Mouse (Mus musculus) forebrain, embryonic 16.5 days (tissue): ENCODE data around the gene Vmn1r122. TPM values are rescaled to one million over a fixed set of nuclear protein-coding genes. Genes with fewer than 3 reads are reported as not detected.
"Not testable (repeated sequence)": the region's sequence is repeated elsewhere in the genome, so short reads cannot be mapped to it uniquely, and the experiment has no call there.

Experiments
- ATAC-seq: fragments of 200-750 bp; cut with Nextera tagmentation; 2 replicates; pipeline ENCODE4 v1.8.0; 2017; ENCODE audit warnings: mild to moderate bottlenecking, moderate library complexity
- H3K27ac ChIP-seq: fragments of 300-500 bp; sonication (generic); 2 replicates; pipeline ENCODE4 v1.5.1; 2014; ENCODE audit warnings: low read length, control low read depth
- H3K27me3 ChIP-seq: fragments of 300-500 bp; sonication (generic); replicated peaks from 2 replicates; pipeline ENCODE4 v1.6.1; 2014; ENCODE audit warnings: low read length; ENCODE audit not compliant: control insufficient read depth, insufficient read depth
- H3K36me3 ChIP-seq: fragments of 300-500 bp; sonication (generic); 2 replicates; pipeline ENCODE4 v1.6.1; 2014; ENCODE audit not compliant: control insufficient read depth, insufficient read depth
- H3K4me1 ChIP-seq: fragments of 300-500 bp; sonication (generic); replicated peaks from 2 replicates; pipeline ENCODE4 v1.6.1; 2014; ENCODE audit warnings: low read length; ENCODE audit not compliant: control insufficient read depth, insufficient read depth
- H3K4me2 ChIP-seq: fragments of 300-500 bp; sonication (generic); 2 replicates; pipeline ENCODE4 v1.6.1; 2014; ENCODE audit warnings: mild to moderate bottlenecking, low read length, control low read depth
- H3K4me3 ChIP-seq: fragments of 300-500 bp; sonication (generic); replicated peaks from 2 replicates; pipeline ENCODE4 v1.5.1; 2014; ENCODE audit warnings: mild to moderate bottlenecking, low read length, control low read depth
- H3K9ac ChIP-seq: fragments of 300-500 bp; sonication (generic); replicated peaks from 2 replicates; pipeline ENCODE4 v1.6.1; 2014; ENCODE audit warnings: low read depth, low read length, control low read depth
- H3K9me3 ChIP-seq: fragments of 300-500 bp; sonication (generic); 2 replicates; pipeline ENCODE4 v1.6.1; 2016; ENCODE audit warnings: low read length; ENCODE audit not compliant: control insufficient read depth
- WGBS: fragments of 180-500 bp; shearing (Covaris S2); extraction: QIAGEN DNeasy Blood & Tissue Kit; methylation state at CpG from one replicate; pipeline ENCODE4 v1.1.7; 2014; 5-methylcytosine and 5-hydroxymethylcytosine counted together
- polyA plus RNA-seq: library from polyadenylated mRNA; unstranded; fragments of >200 nt; fragmentation: Nextera tagmentation; extraction: Ambion mirVana; gene quantifications from 2 replicates; pipeline ENCODE4 v1.2.1, GENCODE M21; 2015

The Vmn1r122 gene
- not detected in 2 replicates for polyA plus RNA-seq

GRCm38 (mm10) chr7:21134028-21134427, at the start of gene Vmn1r122:
TSS of gene Vmn1r122 (minus strand) at chr7:21134128.
- H3K4me3 ChIP-seq, H3K4me1 ChIP-seq, H3K27me3 ChIP-seq, H3K27ac ChIP-seq, H3K36me3 ChIP-seq, ATAC-seq, H3K9ac ChIP-seq, H3K9me3 ChIP-seq, H3K4me2 ChIP-seq: not testable (repeated sequence)
- WGBS: 55% methylated on average over 2 of the region's 3 CpGs

GRCm38 (mm10) chr7:21161885-21162284, 28.0 kb upstream of the Vmn1r122 start, which contains the start of gene Vmn1r123:
TSS of gene Vmn1r123 (plus strand) at chr7:21162185.
- not testable (repeated sequence) for H3K4me2 ChIP-seq, H3K9ac ChIP-seq, H3K9me3 ChIP-seq, H3K4me3 ChIP-seq, H3K4me1 ChIP-seq, H3K27ac ChIP-seq, H3K36me3 ChIP-seq, H3K27me3 ChIP-seq, ATAC-seq
- WGBS: 0% methylated on average over 1 of the region's 3 CpGs

GRCm38 (mm10) chr7:21098413-21098812, 35.5 kb downstream of the Vmn1r122 start, which contains the start of gene Vmn1r121:
TSS of gene Vmn1r121 (minus strand) at chr7:21098513.
- H3K27me3 ChIP-seq, H3K4me3 ChIP-seq, H3K4me1 ChIP-seq, H3K27ac ChIP-seq, ATAC-seq, H3K4me2 ChIP-seq, H3K9me3 ChIP-seq, H3K9ac ChIP-seq, H3K36me3 ChIP-seq: not testable (repeated sequence)
- WGBS: 74% methylated on average over 4 of the region's 5 CpGs

Other genes starting within 250 kb of the Vmn1r122 start
- gene Vmn1r118, start 221.8 kb downstream of the Vmn1r122 start, polyA plus RNA-seq: not detected in 2 replicates
- not detected in 2 replicates for gene Vmn1r119, start 121.7 kb downstream of the Vmn1r122 start, polyA plus RNA-seq
- gene Vmn1r120, start 80.3 kb downstream of the Vmn1r122 start, polyA plus RNA-seq: not detected in 2 replicates
- gene Vmn1r121, start 35.6 kb downstream of the Vmn1r122 start, polyA plus RNA-seq: not detected in 2 replicates
- gene Vmn1r123, start 28.1 kb upstream of the Vmn1r122 start, polyA plus RNA-seq: not detected in 2 replicates
- not detected in 2 replicates for gene Gm5157, start 56.3 kb upstream of the Vmn1r122 start, polyA plus RNA-seq
- gene Vmn1r124, start 126.5 kb upstream of the Vmn1r122 start, polyA plus RNA-seq: not detected in 2 replicates
- gene Vmn1r125, start 138.1 kb upstream of the Vmn1r122 start, polyA plus RNA-seq: not detected in 2 replicates
- gene Vmn1r126, start 167.3 kb upstream of the Vmn1r122 start, polyA plus RNA-seq: not detected in 2 replicates
- gene Vmn1r127, start 185.7 kb upstream of the Vmn1r122 start, polyA plus RNA-seq: not detected in 2 replicates
- gene Vmn1r128, start 215.2 kb upstream of the Vmn1r122 start, polyA plus RNA-seq: not detected in 2 replicates
- gene Vmn1r129, start 227.2 kb upstream of the Vmn1r122 start, polyA plus RNA-seq: not detected in 2 replicates